Mouse (Mus musculus): ENCODE measurements around the gene Mysm1. TPM values are rescaled to one million over a fixed set of nuclear protein-coding genes. Genes with fewer than 3 reads are reported as not detected.
A peak's percentile ranks its signal among the peaks of the same experiment; 100 is the strongest.

Mysm1 gene
- total RNA-seq, 2 experiments from 2014 or later = 16.0 to 16.6 TPM

DNA sequence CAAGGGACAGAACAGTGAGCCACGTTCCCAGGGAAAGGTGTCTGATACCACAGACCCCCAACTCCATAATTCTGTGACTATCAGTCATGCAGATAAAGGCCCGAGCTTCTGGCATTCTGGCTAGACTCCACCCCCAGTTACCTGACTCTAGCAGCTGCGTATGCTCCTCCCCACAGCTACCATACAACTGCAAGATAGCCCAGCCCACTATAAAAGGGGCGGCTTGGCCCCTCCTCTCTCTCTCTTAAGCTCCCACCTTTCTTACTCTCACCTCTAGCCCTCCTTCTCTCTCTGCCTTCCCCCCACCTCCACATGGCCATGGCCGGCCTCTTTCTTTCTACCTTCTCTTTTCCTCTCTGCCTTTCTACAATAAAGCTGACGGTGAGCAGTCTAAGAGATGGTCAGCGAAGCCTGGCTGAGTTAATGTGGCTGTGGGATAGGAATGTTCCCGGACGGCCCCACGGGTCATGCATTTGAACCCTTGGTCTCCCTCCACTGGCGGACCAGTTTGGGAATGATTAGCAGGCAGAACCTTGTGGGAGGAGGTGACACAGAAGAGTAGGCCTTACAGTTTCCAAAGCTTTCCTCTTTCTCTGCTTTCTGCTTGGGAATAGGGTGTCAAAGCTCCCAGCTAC is 37.6 kb downstream of the Mysm1 start:
- no peak for DNase-seq

DNA sequence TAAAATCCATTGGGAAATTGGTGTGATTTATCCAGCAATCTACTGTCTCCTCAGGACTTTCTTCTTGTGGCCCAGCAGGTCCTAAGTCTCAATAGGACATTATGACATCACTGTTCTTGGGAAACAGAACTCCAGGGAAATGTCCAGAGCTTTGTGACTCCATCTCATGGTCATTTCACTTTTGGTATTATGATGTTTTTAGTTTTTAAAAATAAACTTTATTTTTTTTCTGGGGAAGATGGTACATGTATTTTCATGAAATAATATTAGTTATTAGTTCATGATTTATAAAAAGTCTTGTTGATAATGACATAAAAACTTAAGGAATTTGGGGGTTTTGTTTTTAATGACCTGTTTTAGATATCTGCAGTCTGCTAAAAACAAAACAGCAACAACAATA is 50.2 kb downstream of the Mysm1 start, which contains the start of gene Eqtn:
Gene Eqtn (minus strand): TSS at position 101 of the 400 bp plus-strand sequence.
- no peak for DNase-seq

GRCm38 (mm10) chr4:94901780-94902179 is 77.1 kb downstream of the Mysm1 start:
- DNase-seq = no peak

DNA sequence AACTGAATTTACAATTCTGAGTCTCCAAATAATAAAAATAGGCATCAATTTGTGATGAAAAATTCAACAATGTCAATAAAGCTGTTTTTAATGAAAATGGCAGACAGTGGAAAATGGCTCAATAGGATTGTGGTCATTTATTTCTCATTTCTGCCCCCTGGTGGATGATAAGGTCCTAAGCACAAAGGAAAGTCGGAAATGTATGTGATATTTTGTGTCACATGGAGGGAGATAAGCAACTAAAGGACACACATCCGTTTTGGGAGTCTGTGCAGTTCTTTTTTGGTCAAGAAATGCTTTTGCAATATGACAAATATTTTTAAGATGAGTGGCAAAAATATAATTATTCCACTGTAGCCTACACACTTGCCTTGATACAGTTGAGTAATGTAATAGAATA is 78.2 kb downstream of the Mysm1 start:
- DNase-seq = peak; percentile 19

Other genes starting within 250 kb of the Mysm1 start
- 10 to 100 TPM; 59.2 to 62.8 TPM for gene Tek, start 239.8 kb downstream of the Mysm1 start, total RNA-seq (2021)
- gene Eqtn, start 50.3 kb downstream of the Mysm1 start, total RNA-seq (2021) = under 1 TPM in 1 of 2 experiments, not detected in 1; 0.24 TPM
- gene Jun, start 73.1 kb upstream of the Mysm1 start, total RNA-seq (2021) = 10 to 100 TPM; 61.6 to 69.6 TPM